Mouse (Mus musculus): ENCODE measurements around the gene Hist1h4i.

DNA sequence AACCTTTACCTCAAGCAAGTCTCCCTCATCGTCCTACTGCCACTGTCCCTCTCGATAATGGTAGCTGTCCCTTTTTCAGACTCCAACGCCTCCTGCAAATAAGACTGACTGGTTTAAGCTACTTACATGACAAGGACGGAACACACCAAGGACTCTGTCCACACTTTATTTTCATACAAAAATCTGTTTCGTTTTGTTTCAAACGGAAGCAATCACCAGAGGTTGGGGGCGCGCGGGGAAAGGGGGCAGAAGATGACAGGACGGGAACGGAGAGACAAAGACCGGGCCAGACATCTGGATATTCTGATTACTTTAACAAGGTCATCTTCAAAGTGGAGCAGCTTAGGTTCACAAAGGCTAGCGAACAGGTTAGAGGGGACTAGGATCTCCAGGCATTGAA is 27.4 kb downstream of the Hist1h4i start:
- no peak for TF ChIP-seq EP300 (optimal IDR thresholded peaks at IDR 0.05)
- TF ChIP-seq CTCF (IDR thresholded peaks at IDR 0.05; ENCODE audit: low read depth): no peak
